Mouse (Mus musculus) olfactory bulb, adult 2 months (tissue): ENCODE data around the gene Tmprss3.

Experiments
- CTCF ChIP-seq: fragments of 200-500 bp; IDR thresholded peaks from 2 replicates; pipeline ENCODE4 v1.5.1; 2012; ENCODE audit warnings: low read depth, mild to moderate bottlenecking, low read length, moderate library complexity; ENCODE audit not compliant: insufficient read depth
- POLR2A ChIP-seq: fragments of 200-500 bp; IDR thresholded peaks from 2 replicates; pipeline ENCODE4 v1.6.1; 2012; ENCODE audit warnings: mild to moderate bottlenecking, low read depth, low read length, moderate library complexity; ENCODE audit not compliant: insufficient read depth

GRCm38 (mm10) chr17:31133776-31134175, 65.0 kb downstream of the Tmprss3 start:
- no peak for TF ChIP-seq CTCF
- no peak for TF ChIP-seq POLR2A
